Mouse (Mus musculus) erythroblast, adult 5-6 weeks (primary cell): Measurements from ENCODE around the gene H2al2a. TPM values are rescaled to one million over a fixed set of nuclear protein-coding genes. Genes with fewer than 3 reads are reported as not detected.

Experiments
- ATAC-seq: replicated peaks from 2 replicates; pipeline ENCODE4 v1.8.0; 2016; ENCODE audit warnings: moderate number of reproducible peaks, mild to moderate bottlenecking, moderate TSS enrichment, inconsistent platforms; ENCODE audit not compliant: poor library complexity, low FRiP score, severe bottlenecking
- total RNA-seq, 2 experiments: library from RNA; stranded (forward) in 1 of 2; stranded (reverse) in 1 of 2; fragments of 150-400 nt in 1 of 2; fragments of 200-764, 138-1000 nt in 1 of 2; gene quantifications; 2 replicates each; pipeline versions ENCODE4 v1.2.3 to v1.2.4; 2015 to 2017; ENCODE audit warnings: low replicate concordance in 2 of 2

Gene H2al2a
- not detected in 2 replicates for total RNA-seq (2015; ENCODE audit: low replicate concordance)
- not detected in 2 replicates for total RNA-seq (2017; ENCODE audit: low replicate concordance)

- no peak for ATAC-seq
These were observed at the start of gene H2al2a for GRCm38 (mm10) chr2:17996858-17997257. H2al2a (minus strand) TSS chr2:17996958.

DNA sequence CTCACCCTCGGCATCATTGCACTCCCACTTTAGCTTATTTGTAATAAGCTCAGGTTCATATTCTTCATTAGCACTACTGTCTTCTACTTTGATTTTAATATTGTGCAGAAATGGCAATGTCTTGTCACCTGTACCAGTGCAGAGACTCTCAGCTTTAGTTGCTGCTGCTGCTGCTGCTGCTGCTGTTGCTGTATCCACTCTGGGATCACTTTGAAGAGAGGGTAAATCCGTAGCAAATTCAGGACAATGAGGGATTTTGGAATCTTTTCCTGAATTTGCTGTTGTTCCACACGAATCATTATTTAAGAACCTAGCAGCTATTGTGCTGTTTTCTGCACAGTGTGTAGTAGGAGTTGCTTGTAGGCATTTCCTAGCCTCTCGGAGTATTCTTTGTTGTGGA is 49.4 kb upstream of the H2al2a start:
- ATAC-seq: no peak

DNA sequence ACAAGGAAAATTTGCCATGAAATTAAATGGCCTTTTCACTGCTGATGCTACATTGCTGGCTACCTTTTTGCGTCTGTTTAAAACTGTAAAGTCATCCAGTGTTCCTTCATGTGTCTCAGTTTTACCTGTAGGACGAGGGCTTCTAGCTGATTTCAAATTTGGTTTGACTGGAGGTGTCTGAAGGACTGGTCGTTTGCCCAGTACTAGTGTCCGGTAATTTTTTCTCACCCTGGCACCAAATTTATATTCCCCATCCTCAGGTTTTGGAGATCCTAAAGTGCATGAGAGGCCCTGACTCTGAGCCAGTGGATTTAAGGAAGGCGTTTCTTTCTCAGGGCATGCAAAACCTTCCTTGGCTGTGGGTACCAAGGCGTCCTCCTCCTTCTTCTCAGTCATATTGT is 49.0 kb upstream of the H2al2a start:
- ATAC-seq: no peak

DNA sequence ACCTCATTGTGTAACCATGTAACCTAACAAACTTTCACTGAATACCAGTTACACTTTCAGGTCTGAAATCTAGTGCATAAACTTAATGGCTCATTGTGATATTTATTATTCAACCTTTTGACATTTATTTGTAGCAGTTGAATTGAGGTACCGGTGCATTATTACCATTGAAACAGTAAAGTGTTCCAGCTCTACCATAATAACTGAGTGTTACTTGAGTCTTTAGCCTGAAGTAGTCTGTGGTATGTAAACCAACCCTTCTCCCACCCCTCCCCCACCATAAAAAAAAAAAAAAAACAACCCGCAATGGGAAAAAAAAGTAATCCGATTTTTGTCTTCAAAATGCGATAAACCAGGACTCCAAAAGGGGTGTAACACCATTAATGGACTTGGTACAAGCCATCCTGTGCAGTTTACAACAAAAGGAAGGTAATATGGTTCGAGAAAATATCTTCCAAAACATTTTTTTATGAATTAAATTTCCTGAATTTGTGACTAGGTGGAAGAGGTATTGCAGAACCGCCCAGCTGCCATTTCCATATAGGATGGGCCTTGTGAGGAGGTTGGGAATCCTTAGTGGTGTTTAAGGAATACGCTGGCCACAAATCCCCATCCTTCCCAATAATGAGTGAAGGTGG is 48.5 kb upstream of the H2al2a start:
- no peak for ATAC-seq

GRCm38 (mm10) chr2:18041199-18041885 is 44.6 kb upstream of the H2al2a start:
- ATAC-seq: no peak

DNA sequence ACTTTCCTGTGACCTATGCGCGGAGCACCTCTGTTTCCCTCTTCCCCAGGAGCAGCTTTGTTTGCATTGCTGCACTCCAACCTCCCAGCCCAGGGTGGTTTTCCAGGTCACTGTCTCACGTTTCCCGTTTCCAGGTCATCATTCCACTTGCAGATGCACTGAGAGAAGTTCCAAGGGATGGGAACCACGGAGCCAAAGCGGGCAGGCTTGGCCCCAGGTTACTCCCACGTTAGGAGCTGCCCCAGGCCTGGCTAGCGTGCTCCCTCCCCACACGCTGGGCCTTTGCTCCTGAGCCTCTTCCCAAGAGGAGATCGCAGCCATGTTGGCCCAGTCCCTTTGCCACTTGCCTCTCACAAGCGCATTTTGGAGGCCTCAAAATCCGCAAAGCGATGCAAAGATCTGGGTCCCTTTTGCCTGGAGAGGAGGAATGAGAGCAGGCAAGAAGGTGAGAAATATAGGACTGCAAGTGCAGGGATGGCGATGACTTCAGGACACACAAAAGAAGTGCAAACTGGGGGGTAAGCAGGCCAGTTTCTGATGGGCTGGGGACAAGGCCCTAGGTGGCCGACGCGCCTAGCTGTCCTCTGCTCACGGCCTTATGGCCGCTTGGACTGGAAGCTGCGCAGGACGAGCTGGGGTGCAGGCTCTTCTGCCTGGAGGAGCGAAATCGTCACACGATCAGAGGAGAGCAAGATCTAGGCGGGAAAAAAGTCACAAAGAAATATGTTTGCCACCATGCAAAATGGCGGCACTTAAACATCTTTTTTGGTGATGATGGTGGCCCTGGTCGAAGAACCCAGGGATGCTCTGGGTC is 43.8 kb upstream of the H2al2a start:
- no peak for ATAC-seq

DNA sequence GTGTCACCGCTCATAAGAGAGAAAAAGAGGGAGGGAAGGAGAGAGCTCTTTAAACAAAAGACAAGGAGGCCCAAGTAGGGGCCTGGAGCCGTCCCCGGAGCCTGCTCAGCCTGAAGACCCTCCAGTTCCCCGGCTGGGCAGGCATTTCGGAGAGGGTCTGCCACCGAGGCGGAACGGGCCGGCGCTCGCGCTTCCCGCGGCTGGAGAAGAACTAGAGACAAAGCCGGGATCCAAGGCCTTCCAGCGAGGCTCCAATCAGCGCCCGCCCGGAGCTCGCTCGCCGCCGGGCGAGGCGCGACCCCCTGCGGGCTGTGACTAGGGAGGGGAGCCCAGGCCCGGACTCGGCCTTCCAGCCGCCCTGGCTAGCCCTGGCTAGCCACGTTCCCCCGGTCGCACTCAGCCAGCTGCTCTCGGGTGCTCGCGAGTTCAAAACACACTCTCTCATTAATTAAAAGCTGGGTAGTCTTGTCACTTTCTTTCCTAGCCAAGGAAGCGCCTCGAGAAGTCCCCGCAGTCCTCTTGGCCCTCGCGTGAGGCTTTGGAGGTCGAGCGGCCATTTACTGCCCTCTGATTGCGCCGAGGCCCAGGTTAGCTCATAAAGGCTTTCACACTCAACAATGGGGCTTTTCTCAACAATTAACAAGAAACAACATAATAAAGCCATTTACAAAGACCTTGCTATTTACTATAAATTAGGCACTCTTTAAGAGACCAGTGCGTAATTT is 43.0 kb upstream of the H2al2a start:
- no peak for ATAC-seq

DNA sequence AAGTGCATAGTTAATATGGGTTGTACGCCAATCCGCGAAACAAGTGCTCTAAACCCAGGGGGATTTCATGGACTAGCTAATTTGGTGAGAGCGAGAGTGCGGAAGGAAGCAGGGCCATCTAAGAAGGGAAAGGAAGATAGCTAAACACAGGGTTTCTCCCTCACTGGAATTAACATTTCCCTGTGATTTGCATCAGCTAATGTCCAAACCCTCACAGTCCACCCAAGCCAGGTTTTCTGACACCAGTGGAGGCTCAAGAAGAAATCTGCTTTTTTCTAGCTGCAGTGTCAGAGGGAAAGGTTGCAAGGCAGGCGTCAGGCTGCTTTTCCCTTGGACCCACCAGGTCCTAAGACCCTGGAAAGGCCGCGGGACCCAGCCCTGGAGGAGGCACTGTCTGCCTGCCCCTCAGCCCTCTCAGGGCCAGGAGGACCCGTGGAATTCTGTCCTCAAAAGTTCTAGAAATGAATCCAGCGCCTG is 42.2 kb upstream of the H2al2a start:
- no peak for ATAC-seq

DNA sequence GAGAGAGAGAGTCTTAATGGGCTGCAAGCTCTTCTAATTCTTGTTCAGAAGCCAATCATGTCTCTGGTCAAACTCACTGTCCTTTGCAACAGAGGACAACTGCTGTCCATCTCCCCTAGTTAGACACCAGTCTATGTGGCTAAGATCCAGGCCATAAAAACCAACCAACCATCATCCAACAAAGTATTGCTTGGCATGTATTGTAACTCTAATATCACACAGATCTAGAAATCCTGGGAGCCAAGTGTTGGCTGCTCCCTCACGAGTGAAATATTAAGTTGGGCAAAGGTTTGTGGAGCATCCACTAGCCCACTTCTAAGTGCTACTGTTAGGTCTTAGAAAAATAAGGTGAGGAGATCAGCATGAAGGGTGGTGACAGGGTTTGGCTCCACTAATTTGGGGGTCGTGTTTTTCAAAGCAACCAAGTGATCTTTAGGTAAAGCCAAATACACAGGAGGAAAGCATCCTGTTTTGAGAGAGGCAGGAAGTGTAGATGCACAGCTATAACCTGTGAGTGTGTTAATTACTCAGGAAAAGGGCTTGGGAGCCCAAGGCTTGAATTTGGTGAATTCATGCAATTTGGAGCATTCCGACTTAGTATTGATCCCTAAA is 41.5 kb upstream of the H2al2a start:
- no peak for ATAC-seq

- ATAC-seq: no peak
These were observed 40.7 kb upstream of the H2al2a start, which contains the start of gene A930004D18Rik for GRCm38 (mm10) chr2:18037491-18037890. A930004D18Rik (minus strand) TSS chr2:18037737.

DNA sequence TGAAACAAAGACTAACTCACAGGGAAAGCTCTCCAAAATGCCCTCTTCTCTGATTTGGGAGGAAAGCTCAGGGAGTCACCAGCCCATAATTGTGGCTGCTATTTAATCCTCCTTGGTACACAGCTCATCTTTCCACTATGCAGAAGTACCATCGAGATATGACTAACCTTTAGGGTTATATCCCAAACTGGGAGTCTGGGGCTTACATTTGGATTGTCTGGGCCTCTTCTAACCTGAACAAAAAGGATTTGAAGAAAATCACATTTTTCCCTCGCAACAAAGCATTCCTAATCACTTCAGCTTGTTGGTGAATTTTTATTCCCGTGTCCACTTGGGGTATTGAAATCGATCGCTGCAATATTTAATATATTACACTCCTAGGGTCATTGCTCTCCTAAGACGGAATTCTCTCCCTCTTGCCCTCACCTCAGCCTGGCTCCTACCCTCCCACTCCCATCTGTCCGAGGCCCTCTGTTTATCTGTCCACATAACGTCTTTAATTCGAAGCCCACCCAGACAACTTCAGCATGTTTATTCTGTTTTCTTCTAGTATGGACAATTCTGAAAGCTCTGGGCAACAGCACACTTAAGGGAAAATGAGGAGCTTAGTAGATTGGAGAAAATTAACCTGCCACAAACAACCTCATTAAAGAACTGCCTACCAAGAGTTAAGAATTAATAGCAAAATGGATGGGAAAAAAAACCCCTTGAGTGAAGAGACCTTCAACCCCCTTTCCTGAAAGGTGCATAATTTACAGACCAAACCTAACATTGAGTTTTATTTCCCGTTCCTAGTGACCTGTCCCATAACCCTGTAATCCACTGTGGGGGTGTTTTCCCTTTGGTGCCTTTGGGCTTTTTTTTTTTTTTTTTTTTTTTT is 37.9 kb upstream of the H2al2a start:
- ATAC-seq: no peak

DNA sequence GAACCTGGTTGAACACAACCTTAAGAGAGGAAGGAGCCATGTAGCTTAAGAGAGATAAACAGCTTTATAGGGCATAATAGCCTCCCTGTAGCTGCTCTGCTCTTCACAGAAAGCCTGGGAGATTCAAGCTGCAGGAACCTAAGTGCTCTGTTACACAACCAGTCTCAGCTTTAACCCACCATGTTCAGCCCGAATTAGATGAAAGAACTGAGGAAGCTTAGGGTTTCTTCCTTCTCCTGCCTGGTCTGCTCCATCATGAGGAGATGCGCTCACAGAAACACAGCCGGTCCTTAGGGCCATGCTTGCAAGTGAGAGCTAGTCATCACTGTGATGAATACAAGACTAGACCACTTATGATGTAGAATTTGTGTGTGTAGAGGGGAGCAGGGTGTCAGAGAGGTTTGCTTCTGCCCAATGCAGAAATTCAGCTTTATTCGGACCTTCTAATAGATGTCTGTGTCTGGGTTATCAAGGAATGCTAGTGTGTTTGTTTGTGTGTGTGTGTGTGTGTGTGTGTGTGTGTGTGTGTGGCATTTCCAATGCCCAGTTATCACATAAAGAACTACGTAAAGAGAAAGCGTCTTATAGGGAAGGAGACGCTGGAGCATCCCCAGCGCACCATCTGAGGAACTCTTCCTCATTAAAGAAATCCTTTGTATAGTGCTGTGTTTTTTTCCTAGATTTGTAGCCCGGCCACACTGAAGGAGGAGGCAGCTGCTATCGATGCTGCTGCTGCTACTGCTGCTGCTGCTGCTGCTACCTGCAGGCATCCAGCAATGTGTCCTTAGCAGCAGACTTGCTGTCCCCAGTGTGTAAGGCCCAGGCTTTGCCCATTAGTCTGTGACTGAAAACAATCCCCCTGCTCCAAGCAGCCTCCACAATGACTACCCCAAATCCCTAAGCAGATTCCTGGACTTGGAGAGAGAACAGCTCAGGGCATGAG is 36.7 kb upstream of the H2al2a start:
- no peak for ATAC-seq

DNA sequence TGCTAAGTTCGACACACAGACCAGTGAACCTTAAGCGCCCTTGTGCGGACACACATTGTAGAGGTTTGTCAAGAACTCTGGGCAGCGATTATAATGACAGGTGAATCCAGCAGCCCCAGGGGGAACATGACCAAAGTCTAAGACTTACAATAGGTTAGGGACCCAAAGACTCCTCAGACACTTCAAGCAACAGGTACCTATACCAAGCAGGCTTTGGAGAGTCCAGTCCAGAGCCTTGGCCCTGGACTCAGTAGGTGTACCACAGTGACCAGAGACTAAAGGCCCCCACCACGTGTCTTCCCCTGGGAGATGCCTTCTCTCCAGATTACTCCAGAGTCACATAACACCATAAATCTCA is 35.8 kb upstream of the H2al2a start:
- no peak for ATAC-seq

GRCm38 (mm10) chr2:18031831-18032537 is 35.2 kb upstream of the H2al2a start:
- ATAC-seq: no peak

- no peak for ATAC-seq
These were observed 34.6 kb upstream of the H2al2a start for GRCm38 (mm10) chr2:18031271-18031821.

GRCm38 (mm10) chr2:18030581-18030980 is 33.8 kb upstream of the H2al2a start:
- ATAC-seq: no peak

GRCm38 (mm10) chr2:18029656-18030055 is 32.9 kb upstream of the H2al2a start:
- ATAC-seq: no peak
